Mouse (Mus musculus): ENCODE data around the gene Alkbh7.
A peak's percentile ranks its signal among the peaks of the same experiment; 100 is the strongest.

The Alkbh7 gene

DNA sequence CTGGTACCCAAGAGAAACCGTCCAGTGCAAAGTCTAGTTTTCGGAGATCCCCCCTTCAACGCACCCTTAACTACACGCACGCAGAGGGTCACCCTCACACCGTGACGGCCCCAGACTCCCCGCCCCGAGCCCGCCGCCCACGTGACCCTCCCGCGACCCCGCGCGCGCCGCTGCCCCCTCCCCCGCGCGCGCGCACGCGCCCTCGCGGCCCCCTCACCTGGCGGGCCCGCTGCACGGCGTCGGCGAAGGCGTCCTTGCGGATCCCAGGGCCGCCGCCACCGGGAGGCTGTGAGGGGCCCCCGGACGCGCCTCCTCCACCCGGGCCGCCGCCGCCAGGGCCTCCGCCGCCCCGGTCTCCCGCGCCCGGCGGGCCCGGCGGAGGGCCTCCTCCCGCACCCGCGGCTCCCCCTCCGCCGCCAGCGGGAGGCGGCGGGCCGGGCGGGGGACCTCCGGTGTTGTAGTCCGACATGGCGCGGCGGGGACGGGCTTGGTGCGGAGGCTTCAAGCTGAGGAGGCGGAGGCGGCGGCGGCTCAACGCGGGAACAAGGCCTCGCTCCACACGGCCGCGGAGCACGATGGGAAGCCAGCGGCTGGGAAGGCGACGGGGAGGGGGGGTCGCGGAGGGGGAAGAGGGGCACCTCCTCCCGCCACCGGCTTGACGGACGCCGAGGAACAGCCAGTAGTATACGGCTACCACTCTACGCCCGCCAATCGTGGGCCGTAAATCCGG lies 34.0 kb downstream of the Alkbh7 start, which contains the start of gene Khsrp:
TSS of gene Khsrp (minus strand) at position 592 of the 730 bp plus-strand sequence.
- DNase-seq (ENCODE audit: low spot score in 2 of 2): peak in 1 of 2 experiments; percentile 35

GRCm38 (mm10) chr17:57031661-57032420 lies 34.7 kb downstream of the Alkbh7 start:
- peak; percentile 99 to 100 for DNase-seq (ENCODE audit: low spot score in 2 of 2)

DNA sequence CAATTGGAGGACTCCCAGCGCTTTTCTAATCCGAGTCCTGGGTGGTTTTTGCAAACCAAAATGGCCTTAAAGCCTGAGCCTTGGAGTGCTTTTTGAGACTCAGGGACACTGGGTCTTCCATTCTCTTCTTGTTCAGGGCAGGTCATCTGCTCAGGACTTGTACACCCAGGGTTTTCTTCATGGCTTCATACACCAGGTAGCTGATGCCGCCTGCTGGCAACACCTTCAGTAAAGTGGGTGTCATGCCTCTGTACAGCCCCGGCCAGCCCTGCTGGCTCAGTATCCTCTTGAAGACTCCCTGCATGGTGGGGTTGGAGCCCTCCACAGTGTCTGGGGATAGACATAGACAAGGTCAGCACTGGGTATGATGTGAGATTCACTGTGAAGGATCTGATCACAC lies 35.7 kb downstream of the Alkbh7 start:
- DNase-seq (ENCODE audit: low spot score in 2 of 2): no peak

GRCm38 (mm10) chr17:57038978-57039377 lies 41.8 kb downstream of the Alkbh7 start:
- DNase-seq (ENCODE audit: low spot score in 2 of 2): no peak

- DNase-seq (ENCODE audit: low spot score in 2 of 2): no peak
Observed at GRCm38 (mm10) chr17:57041554-57041953, 44.4 kb downstream of the Alkbh7 start, which contains the start of gene Slc25a41. Gene Slc25a41, minus strand, starts transcription at chr17:57041654.

- DNase-seq (ENCODE audit: low spot score in 2 of 2): no peak
Observed at GRCm38 (mm10) chr17:57047406-57047805, 50.3 kb downstream of the Alkbh7 start.

DNA sequence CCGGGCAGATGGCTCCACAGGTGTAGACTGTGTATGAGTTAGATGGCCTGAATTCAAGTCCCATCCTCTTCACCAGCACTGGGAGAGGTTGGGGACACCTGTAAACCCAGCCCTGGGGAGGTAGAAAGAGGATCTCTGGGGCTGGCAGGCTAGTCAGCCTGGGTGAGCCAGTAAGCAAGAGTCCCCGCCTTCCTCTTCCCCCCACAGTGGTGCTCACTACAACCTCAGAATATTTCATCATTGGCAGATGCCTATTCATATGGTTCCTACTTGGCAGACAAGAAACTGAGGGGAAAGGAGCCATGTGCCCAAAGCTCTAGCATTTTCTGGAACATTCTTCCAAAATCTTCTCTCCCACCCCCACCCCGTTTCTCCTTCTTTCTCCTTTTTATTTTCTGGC lies 51.7 kb downstream of the Alkbh7 start:
- no peak for DNase-seq (ENCODE audit: low spot score in 2 of 2)

Data from frontal cortex, postnatal 14 days (tissue).